Mouse (Mus musculus): Measurements from ENCODE around the gene Med12l.

The Med12l gene

DNA sequence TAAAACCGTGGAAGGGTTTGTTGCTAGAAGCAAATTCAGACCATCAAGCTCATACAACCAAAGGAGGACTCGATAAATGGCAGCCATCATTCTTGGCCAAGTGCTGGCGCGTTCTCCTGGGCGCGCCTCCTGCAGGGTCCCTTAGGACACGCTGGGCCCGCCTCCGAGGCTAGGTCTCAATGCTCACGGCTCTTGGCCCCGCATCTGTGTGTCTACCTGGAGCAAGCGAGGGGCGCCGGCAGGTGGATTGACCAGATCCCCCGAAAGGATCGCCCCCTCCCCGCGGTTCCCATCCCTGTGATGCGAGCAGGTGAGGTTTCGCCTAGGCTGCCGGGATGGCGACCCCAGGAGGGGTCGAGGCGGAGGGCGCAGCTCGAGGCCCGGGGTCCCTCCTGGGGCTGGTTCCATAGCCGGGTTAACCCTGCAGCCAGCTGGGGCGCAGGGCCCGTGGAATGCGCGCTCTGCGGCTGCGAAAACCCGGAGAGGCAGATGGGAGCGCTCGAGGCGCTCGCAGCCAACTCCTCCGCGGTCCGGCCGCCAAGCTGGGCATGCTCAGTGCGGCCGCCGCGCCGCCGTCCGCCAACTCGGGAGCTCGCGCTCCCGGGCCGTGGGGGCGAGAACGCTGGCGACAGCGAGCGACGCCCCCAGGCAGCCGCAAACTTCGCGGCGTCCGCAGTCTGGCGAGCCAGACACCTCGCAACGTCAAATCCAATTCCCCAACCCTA, at the start of gene Med12l:
Med12l (plus strand) TSS at position 555 of the 725 bp plus-strand sequence.
- DNase-seq (ENCODE audit: low spot score in 2 of 2) = peak; percentile 6 to 17

DNA sequence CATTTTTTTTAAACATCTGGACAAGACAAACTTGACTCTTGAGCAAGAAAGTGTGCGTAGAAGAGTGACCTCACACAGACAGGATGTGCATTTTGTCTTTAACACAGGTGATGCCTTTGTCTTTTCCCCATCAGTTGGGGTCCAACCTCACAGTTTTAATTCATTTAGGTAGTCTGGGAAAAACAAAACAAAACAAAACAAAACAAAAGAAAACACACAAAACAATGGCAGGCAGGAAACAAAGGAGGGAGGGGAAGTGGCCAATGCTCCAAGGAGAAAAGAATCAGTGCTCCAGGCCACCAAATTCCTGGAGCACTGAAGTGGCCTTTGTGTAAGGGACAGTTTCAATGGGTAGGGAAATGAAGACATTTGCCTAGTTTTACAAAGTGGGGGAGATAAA, 44.5 kb upstream of the Med12l start:
- no peak for DNase-seq (ENCODE audit: low spot score in 2 of 2)

DNA sequence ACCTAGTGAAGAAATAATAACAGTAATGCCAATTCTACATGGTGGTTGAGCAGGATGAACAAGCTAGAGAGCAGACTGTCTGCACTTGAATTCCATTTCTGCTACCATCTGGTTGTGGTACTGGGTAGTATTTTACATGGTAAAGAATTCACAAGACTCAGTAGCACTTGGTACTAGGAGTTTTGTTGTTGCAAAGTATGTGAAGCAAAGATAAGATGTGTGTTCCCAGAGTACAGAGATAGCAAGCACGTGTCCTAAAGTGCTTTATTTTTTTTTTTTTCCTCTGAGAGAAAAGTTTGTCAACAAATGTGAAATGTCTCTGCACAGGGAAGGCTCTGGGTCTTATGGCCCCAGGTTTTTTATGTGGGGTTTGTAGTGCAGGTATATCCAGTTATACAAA, 28.2 kb upstream of the Med12l start:
- no peak for DNase-seq (ENCODE audit: low spot score in 2 of 2)

DNA sequence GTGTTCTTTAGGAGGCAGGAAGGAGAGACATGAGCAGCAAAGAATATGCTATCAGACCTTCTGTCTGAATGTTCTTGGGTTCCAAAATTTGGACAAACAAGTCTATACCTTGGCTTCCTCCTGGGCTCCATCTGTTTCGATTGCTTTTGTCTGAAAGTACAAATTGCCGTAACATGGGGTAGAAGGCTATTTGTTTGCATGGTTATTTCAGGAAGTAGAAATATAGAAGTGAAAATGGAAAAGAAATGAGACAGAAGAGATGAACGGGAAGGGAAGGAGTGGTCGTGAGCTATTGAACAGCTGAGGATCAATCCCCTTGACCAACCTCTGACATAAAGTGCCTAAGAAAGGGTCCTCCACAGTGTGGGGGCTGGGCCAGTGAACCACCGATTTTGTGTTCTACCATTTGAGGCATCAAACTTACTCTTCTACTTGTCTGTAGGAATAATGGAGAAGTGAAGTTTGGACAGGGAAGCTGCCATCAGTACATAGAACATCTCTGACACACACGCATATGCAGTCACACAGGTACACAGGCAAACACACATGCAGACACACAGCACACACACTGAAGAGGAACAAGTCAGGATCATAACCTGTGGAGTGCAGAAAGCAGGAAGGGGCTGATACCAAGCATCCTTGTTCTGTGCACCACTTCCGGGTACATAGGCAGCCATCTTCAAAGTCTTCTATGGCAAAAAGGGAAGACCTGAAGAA, 27.6 kb upstream of the Med12l start:
- no peak for DNase-seq (ENCODE audit: low spot score in 2 of 2)

DNA sequence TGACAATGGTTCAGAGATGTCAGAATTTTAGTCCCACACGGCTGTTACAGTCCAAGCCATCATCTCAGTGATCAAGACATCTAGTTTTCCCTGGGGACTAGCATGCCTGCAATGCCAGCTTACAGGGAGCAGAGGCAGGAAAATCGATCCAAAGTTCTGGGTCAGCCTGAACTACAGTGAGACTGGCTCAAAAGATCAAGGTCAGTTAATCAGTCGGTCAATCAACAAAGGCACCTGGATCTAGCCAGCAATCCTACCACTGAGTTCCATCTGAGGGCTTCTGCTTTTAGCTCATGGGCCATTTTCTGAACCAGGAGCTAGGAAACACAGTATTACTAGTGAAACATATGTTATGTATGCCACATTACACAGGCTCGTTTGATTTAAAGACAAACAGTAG, 25.0 kb upstream of the Med12l start:
- no peak for DNase-seq (ENCODE audit: low spot score in 2 of 2)

DNA sequence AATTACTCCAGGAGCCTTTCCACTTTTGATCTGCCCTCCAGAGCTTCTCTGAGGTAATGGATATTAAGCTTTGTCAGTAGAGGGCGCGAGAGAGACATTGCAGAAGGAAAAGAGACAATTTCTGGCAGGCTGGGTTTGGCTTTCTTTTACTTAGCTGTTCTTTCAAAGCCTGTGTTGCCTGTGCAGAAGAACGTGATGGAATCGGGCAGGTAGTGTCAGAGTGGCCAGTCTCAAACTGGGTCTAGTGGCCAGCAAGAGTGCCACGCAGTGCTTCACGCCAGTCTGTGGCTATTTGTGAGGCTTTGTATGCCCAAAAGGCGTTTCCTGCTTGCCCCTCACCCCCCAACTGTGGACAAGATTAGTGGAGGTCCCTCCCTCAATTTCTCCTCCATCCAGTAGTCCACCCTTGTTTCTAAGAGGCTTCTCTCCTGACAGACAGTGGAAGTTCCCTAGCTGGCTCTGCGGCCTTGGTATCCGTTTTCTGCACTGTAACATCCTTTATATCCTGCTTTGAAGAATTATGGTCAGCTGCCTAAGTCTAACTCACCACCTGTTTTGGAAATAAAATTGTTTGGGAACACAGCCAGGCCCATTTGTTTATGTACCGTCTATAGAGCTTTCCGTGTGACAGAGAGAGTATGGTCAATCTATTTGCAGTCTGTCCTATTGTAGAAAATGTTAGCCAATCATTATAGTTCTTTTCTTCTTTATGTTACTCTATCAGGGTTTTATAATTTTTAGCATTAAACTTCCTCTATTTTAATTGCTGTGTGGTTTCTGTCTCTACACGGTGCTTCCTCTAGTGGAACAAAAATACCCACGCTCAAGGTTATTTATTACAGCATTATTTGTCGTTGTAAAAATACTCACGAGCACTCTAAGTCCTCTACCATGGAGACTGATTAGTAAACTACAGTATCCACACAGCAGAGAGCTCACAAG, 22.5 kb upstream of the Med12l start:
- peak in 1 of 2 experiments; percentile 57 for DNase-seq (ENCODE audit: low spot score in 2 of 2)

DNA sequence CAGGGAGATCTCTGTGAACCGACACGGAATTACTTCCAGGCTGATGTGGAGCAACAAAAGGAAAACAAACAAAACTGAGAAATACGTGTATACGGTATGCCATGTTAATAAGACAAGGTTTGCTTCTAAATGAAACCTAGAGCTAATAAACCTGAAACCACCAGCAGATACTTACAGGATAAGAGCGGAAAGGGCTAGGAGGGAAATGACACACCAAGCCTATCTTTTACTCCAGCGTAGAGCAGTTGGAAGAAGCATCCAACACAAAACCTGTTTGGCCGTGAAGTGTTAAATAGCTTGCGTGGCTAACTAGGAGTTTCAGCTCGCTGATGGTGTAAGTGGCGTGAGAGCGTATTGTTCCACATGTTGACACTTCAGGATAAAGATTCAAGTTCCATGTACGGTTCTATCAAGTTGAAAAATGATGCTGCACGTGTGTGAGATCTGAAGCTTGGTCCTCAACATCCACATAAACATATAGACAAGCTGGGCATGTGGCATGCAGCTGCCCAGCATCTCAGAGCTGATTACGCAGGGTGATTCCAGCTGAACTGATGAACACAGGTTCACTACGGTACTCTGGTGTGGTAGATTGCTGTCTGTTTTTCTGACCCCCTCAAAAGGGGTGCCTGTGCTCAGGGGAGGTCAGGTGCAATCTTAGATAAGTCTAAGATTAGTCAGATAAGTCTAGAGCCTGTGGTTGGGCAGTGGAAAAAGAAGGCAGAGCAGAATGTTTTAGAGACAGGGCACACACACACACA, 21.6 kb upstream of the Med12l start:
- no peak for DNase-seq (ENCODE audit: low spot score in 2 of 2)

DNA sequence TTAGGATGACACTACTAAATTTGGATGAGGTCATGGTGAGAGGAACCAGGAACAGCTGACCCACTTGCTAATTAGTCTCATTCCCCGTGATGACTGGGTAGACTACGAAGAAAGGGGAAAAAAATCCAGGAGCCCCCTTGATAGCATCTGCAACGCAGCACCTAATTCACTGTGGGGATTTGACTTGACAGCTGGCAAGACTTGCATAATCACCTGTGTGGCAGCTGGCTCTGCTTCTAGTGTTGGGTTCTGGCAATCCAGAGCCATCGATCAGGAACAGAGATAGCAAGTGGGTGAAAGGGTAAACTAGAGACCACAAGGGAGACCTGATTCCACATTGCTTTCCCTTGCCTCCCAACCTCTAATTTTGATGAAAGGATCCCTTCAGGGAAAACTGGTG, 19.8 kb upstream of the Med12l start:
- DNase-seq (ENCODE audit: low spot score in 2 of 2) = no peak

DNA sequence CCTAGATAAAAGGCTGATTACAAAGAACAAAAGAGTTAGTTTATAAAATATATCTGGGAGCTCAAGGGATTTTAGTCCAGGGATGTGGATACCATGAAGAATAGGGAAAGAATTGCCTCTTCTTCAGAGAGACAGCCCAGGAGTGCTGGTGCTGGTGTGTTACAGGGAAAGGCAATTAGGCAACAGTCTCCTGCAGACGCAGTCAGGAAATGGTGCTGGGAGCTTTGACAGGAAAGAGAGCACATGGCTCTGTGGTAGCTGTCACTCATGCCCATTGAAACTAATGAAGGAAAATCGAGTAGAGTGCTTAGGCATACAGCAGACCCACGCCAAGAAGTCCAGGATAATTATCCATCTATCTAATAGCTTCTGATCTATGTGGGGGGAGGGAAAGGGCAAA, 16.3 kb upstream of the Med12l start:
- no peak for DNase-seq (ENCODE audit: low spot score in 2 of 2)

DNA sequence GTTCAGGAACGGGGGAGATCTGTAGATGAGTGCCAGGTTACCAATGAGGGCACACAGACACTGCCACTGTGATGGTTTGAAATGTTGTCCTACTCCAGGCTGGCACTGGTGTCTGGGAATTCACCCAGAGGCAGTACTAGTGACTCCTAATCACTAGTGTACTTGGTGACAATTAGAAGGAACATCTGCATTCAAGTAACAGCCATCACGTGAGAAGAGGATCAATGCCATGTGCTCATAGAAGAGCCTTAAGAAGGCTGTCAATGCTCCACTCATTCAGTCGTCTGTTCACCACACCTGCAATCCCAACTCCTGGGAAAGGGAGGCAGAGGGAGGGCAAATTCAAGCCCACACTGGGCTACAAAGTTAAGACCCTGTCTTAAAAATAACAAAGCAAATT, 15.1 kb upstream of the Med12l start:
- DNase-seq (ENCODE audit: low spot score in 2 of 2) = no peak

DNA sequence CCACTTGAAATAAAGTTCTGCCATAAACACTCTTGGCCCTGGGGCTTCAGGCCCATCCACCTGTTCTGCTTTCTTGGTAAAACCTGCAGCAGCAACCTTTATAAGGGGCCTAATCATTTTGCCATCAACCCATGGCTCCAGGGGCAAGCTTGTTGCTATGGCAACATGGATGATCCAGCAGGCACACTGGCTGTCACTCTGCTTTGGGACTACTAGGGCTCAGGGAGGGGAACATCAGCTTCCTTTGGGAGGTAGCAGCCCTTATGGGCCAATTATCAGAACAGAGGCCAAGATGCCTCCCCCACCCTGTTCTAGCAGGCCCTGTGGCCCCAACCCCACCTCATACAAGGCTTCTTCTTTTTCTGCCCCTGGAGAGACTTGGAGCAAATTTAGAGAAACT, 13.5 kb upstream of the Med12l start:
- no peak for DNase-seq (ENCODE audit: low spot score in 2 of 2)

DNA sequence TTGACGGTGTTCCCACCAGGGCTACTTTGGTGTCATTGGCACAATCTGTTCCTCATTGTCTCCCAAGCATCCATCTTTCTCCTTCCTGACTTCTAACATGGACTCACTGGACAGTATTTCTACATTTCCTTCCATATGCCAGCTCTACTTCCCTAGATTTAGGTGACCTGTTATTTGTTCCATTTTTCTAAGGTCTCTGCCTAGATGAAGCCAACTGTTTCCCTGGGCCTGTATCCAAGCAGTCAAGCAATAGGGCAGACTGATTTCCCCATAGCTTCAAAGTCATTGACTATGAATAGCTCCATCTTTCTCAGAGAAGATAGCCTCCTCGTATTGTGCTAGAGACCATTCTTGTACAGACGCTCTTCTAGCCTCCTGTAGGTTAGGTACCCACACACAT, 12.0 kb upstream of the Med12l start:
- no peak for DNase-seq (ENCODE audit: low spot score in 2 of 2)

DNA sequence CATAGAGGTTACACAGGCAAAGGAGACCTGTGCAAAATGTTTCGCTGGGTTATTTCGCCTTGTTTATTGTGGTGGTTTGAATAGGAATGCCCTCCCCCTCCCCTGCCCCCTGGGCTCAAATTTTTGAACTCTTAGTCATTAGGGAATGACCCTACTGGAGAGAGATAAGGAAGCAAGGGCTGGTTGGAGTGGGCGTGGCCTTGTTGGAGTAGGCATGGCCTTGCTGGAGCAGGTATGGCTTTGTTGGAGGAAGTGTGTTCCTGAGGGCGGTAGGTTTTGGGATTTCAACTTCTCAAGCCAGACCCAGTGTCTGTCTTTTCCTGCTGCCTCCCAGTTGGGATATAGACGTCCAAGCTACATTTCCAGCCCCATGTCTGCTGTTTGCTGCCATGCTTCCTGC, 1.9 kb upstream of the Med12l start:
- DNase-seq (ENCODE audit: low spot score in 2 of 2) = no peak

DNA sequence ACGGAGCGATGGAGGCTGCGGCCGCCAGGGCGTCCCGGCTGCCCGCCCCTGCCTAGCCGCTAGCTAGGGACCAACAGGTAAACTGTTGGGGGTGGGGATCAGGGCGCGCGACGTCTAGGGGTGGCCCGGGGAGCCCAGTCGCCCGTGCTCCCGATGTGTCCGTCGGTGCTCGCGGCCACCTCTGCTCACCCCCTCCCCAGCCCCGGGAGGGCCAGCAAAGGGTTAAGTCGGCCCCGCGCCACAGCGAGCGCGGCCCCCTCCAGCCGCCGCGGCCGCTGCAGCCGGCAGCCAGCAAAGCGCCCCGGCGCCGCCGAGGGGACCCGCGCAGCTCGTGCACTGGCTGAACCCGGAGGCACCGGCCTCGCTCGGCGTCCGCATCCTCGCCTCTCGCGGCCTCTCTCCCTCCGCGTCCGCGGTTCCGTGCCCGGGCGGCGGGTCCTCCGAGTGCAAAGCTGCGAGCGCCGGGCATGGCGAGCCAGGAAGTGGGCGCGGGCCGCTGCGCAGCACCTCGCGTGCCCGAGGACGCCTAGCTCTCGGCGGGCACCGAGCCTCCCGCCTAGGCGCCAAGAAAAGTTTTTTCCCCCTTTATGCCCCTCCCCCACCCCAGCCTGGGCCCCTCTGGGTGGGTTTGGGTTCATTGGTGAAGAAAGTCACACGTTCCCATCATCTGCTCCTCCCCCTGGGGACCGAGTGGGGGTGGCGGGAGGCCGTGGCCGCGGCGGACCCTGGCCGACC, 538 bp downstream of the Med12l start:
- DNase-seq (ENCODE audit: low spot score in 2 of 2) = peak; percentile 16 to 23

DNA sequence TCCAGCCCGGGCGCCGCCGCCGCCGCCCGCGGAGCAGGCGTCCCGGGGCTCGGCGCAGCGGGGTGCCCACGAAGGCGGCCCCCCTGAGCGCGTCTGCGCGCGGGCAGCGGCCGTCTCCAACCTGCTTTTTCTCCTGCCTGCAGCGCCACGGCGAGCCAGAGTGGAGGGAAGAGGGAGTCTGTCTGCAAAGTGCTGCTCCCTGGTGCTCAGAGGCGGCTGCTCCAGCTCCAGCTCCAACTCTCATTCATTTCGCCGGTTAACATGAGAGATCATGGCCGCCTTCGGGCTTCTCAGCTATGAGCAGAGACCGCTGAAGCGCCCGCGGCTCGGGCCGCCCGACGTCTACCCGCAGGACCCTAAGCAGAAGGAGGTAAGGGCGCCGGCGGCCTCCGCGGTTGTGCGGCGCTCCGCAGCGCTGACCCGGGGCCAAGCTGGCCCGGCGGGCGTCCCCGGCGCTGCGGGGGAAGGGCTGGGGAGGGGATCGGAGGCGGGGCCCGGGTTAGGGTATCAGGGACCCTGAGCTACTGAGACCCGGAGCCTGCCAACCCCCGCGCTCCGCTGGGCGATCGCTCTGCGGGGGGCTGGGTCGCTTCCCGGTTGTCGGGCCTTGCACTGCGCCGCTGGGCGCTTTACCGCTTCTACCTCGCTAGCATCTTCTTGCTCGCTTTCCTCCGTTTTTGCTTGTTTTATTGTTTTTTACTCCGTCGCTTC, 1.3 kb downstream of the Med12l start:
- DNase-seq (ENCODE audit: low spot score in 2 of 2) = peak; percentile 11 to 36

DNA sequence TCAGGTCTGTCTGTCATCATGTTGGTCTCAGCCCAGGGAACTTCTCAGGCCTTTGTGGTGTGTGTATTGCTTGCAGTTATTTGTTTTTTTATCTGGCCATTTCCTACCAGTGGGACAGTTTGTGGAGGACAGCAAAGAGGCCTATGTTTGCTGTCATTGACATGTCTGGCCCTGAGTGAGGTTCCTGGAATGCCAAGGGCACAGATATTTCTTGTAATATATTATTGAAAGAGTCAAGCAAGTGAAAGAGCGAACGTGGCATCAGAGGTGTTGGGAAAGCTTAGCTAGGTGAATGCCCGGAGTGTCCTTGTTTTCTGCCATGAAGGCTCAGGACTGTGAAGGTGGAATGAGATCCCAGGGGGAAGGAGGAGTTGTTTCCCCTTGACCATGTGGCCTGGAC, 4.7 kb downstream of the Med12l start:
- no peak for DNase-seq (ENCODE audit: low spot score in 2 of 2)

DNA sequence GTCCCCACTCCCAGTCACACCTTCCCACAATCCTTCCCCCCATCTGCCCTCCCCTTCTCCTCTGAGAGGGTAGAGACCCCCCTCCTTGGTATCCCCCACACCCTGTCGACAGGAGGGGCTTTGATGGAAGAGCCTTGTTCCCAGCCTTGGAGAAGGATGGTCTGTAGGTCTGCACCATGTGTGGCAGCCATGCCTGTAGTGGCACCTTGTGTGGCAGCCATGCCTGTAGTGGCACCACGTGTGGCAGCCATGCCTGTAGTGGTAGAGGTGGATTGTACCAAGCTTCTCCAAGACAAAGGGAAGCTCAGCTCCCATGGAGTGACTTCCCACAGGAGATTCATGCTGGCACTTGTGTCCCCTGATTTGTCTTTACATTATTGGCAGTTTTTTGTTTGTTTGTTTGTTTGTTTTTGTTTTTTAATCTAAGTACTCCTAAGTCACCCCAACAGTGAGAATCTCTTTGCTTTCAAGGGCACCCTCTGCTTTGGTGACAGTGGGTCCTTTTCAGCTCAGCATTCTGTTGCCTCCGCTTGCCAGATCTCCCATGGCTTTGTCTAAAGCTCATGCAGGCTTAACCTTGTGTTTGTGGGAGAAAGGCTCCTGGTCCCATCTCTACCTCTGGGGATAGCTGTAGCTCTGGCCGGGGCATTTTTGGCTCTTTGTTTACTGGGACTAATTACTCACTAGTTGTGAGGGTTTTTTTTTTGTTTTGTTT, 10.2 kb downstream of the Med12l start:
- DNase-seq (ENCODE audit: low spot score in 2 of 2) = no peak

DNA sequence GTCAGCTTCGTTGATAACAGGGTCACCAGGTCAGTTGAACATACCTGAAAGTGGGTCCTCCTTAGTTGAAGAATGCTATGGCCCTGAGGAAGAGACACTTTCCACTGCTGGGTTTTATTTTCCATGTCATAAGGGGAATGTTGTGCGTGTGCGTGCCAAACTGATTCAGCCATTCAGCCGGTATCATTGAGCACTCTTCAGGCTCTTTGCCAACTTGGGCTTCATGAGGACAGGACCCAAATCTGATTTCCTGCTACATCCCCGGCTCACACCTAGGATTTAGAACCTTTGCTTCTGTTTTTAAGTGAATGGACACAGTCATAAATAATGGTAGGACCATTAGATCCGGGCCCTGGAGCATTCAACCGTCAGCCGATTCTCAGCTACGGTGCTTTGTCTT, 10.9 kb downstream of the Med12l start:
- DNase-seq (ENCODE audit: low spot score in 2 of 2) = no peak

DNA sequence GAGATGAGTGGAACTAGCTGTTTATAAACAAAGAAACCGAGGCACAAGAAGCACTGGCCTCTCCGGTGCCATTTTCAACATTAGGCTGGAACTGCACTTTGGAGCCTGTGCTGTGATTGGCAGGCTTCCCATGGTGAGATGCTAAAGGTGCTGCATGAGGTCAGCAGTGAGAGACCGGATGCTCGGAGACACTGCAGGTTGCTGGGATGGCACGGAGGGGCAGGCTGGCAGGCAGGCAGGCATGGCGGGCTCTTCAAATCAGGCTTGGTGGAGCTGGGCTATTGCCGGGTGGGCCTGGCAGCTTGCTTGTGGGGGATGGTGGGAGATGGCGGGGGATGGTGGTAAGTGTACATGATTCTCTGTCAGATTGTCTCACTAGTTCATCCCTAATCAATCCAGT, 15.6 kb downstream of the Med12l start:
- no peak for DNase-seq (ENCODE audit: low spot score in 2 of 2)

DNA sequence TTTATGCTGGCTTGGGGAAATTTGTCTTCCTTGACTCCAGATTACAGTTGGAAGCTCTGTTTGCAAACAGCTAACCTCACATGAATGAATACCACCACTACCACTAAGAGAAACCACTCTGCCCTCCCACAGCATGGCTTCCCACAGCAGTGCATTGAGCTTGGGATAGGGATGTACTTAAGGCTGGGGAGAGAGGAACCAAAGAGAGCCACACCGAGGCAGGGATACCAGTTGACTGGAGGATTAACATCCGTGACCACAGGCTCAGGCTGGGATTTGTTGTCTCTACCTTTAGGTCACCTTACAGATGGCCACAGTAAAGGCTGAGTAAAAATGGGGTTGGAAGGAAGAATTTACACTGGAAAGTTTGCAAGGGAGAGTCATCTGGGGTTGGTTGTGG, 16.6 kb downstream of the Med12l start:
- DNase-seq (ENCODE audit: low spot score in 2 of 2) = no peak

Measured in spleen, postnatal 10 days (tissue).